Mouse (Mus musculus): Measurements from ENCODE around the gene Rusc2. TPM values are rescaled to one million over a fixed set of nuclear protein-coding genes. Genes with fewer than 3 reads are reported as not detected.

The Rusc2 gene
- polyA plus RNA-seq (2011; ENCODE audit: insufficient read depth, insufficient read length, low replicate concordance, missing spikeins): 3.4 and 14.7 TPM in 2 replicates

- under 1% methylated on average over 63 of the region's 63 CpGs for WGBS
- Histone ChIP-seq H3K27ac (ENCODE audit: control insufficient read depth, insufficient read depth, low read depth, low read length, poor library complexity) (no peak within 1 kb of the TSS; the same call in 1 of the 2 replicates), H3K4me1 (ENCODE audit: control insufficient read depth, insufficient read depth, low read length) (no peaks in the 10 kb centered on the region), H3K4me3 (replicated peaks; ENCODE audit: control insufficient read depth, low read depth, low read length) (peak within 1 kb of the TSS; percentile 31)
- TF ChIP-seq POLR2A (IDR thresholded peaks at IDR 0.05; ENCODE audit: borderline replicate concordance, control insufficient read depth, low read depth, low read length) (peak; percentile 24; the same call in 1 of the 2 replicates), CTCF (IDR thresholded peaks at IDR 0.05; ENCODE audit: control insufficient read depth, insufficient read depth, low read length) (no peak)
Measured at GRCm38 (mm10) chr4:43381408-43382154, at the start of gene Rusc2. TSS of gene Rusc2 (plus strand) at chr4:43381979.

- H3K4me1 ChIP-seq (ENCODE audit: control insufficient read depth, insufficient read depth, low read length): no peaks in the 10 kb centered on the region
- H3K27ac ChIP-seq (ENCODE audit: control insufficient read depth, insufficient read depth, low read depth, low read length, poor library complexity): no peak overlapping the region
- 75% methylated on average over 2 of the region's 2 CpGs for WGBS
- H3K4me3 ChIP-seq (replicated peaks; ENCODE audit: control insufficient read depth, low read depth, low read length): no peak overlapping the region
- no peak for TF ChIP-seq CTCF (IDR thresholded peaks at IDR 0.05; ENCODE audit: control insufficient read depth, insufficient read depth, low read length)
- no peak for TF ChIP-seq POLR2A (IDR thresholded peaks at IDR 0.05; ENCODE audit: borderline replicate concordance, control insufficient read depth, low read depth, low read length)
Measured at GRCm38 (mm10) chr4:43334771-43335170, 47.0 kb upstream of the Rusc2 start.

- Histone ChIP-seq H3K4me1 (ENCODE audit: control insufficient read depth, insufficient read depth, low read length) (no peaks in the 10 kb centered on the region), H3K4me3 (replicated peaks; ENCODE audit: control insufficient read depth, low read depth, low read length) (no peak overlapping the region), H3K27ac (ENCODE audit: control insufficient read depth, insufficient read depth, low read depth, low read length, poor library complexity) (no peak overlapping the region)
- TF ChIP-seq CTCF (IDR thresholded peaks at IDR 0.05; ENCODE audit: control insufficient read depth, insufficient read depth, low read length) (no peak), POLR2A (IDR thresholded peaks at IDR 0.05; ENCODE audit: borderline replicate concordance, control insufficient read depth, low read depth, low read length) (no peak)
Measured at GRCm38 (mm10) chr4:43336176-43336575, 45.6 kb upstream of the Rusc2 start.

- TF ChIP-seq POLR2A (IDR thresholded peaks at IDR 0.05; ENCODE audit: borderline replicate concordance, control insufficient read depth, low read depth, low read length): no peak
- no peak for TF ChIP-seq CTCF (IDR thresholded peaks at IDR 0.05; ENCODE audit: control insufficient read depth, insufficient read depth, low read length)
- 64% methylated on average over 4 of the region's 4 CpGs for WGBS
- Histone ChIP-seq H3K27ac (ENCODE audit: control insufficient read depth, insufficient read depth, low read depth, low read length, poor library complexity) (no peak overlapping the region), H3K4me3 (replicated peaks; ENCODE audit: control insufficient read depth, low read depth, low read length) (no peak overlapping the region), H3K4me1 (ENCODE audit: control insufficient read depth, insufficient read depth, low read length) (no peaks in the 10 kb centered on the region; the same call in 1 of the 2 replicates)
Measured at GRCm38 (mm10) chr4:43340096-43340804, 41.5 kb upstream of the Rusc2 start.

- H3K4me3 ChIP-seq (replicated peaks; ENCODE audit: control insufficient read depth, low read depth, low read length): no peak overlapping the region
- WGBS: 57% methylated on average over 7 of the region's 7 CpGs
- H3K4me1 ChIP-seq (ENCODE audit: control insufficient read depth, insufficient read depth, low read length): no peaks in the 10 kb centered on the region; the same call in 1 of the 2 replicates
- no peak for TF ChIP-seq POLR2A (IDR thresholded peaks at IDR 0.05; ENCODE audit: borderline replicate concordance, control insufficient read depth, low read depth, low read length)
- no peak for TF ChIP-seq CTCF (IDR thresholded peaks at IDR 0.05; ENCODE audit: control insufficient read depth, insufficient read depth, low read length)
- H3K27ac ChIP-seq (ENCODE audit: control insufficient read depth, insufficient read depth, low read depth, low read length, poor library complexity): no peak overlapping the region
Measured at GRCm38 (mm10) chr4:43341276-43341891, 40.4 kb upstream of the Rusc2 start.

GRCm38 (mm10) chr4:43342443-43342842 lies 39.3 kb upstream of the Rusc2 start:
- no peaks in the 10 kb centered on the region; the same call in 1 of the 2 replicates for H3K4me1 ChIP-seq (ENCODE audit: control insufficient read depth, insufficient read depth, low read length)
- TF ChIP-seq POLR2A (IDR thresholded peaks at IDR 0.05; ENCODE audit: borderline replicate concordance, control insufficient read depth, low read depth, low read length): no peak
- TF ChIP-seq CTCF (IDR thresholded peaks at IDR 0.05; ENCODE audit: control insufficient read depth, insufficient read depth, low read length): no peak
- 83% methylated on average over 10 of the region's 10 CpGs for WGBS
- no peak overlapping the region for H3K4me3 ChIP-seq (replicated peaks; ENCODE audit: control insufficient read depth, low read depth, low read length)
- no peak overlapping the region for H3K27ac ChIP-seq (ENCODE audit: control insufficient read depth, insufficient read depth, low read depth, low read length, poor library complexity)

- no peaks in the 10 kb centered on the region; the same call in 1 of the 2 replicates for H3K4me1 ChIP-seq (ENCODE audit: control insufficient read depth, insufficient read depth, low read length)
- H3K4me3 ChIP-seq (replicated peaks; ENCODE audit: control insufficient read depth, low read depth, low read length): no peak overlapping the region
- 79% methylated on average over 2 of the region's 2 CpGs for WGBS
- H3K27ac ChIP-seq (ENCODE audit: control insufficient read depth, insufficient read depth, low read depth, low read length, poor library complexity): no peak overlapping the region
- TF ChIP-seq CTCF (IDR thresholded peaks at IDR 0.05; ENCODE audit: control insufficient read depth, insufficient read depth, low read length): no peak
- no peak for TF ChIP-seq POLR2A (IDR thresholded peaks at IDR 0.05; ENCODE audit: borderline replicate concordance, control insufficient read depth, low read depth, low read length)
Measured at GRCm38 (mm10) chr4:43344932-43345331, 36.8 kb upstream of the Rusc2 start.

- no peak overlapping the region for H3K4me3 ChIP-seq (replicated peaks; ENCODE audit: control insufficient read depth, low read depth, low read length)
- TF ChIP-seq CTCF (IDR thresholded peaks at IDR 0.05; ENCODE audit: control insufficient read depth, insufficient read depth, low read length) (no peak), POLR2A (IDR thresholded peaks at IDR 0.05; ENCODE audit: borderline replicate concordance, control insufficient read depth, low read depth, low read length) (no peak)
- WGBS: 83% methylated on average over 5 of the region's 5 CpGs
Measured at GRCm38 (mm10) chr4:43349206-43349605, 32.6 kb upstream of the Rusc2 start.

More at GRCm38 (mm10) chr4:43349206-43349605, 32.6 kb upstream of the Rusc2 start:
- no peaks in the 10 kb centered on the region for H3K4me1 ChIP-seq (ENCODE audit: control insufficient read depth, insufficient read depth, low read length)
- no peak overlapping the region for H3K27ac ChIP-seq (ENCODE audit: control insufficient read depth, insufficient read depth, low read depth, low read length, poor library complexity)
